Mouse (Mus musculus) monocyte, adult 2 months (primary cell): ENCODE measurements around the gene Cyp39a1.

ENCODE experiments used
- DNase-seq, 2 experiments: peaks; one replicate each; pipeline ENCODE4 v3.0.0; 2022; ENCODE audit warnings: low spot score in 2 of 2, low read depth in 1 of 2

Gene Cyp39a1

GRCm38 (mm10) chr17:43667290-43667843, at the start of gene Cyp39a1:
Gene Cyp39a1 (plus strand): TSS chr17:43667425.
- no peak for DNase-seq

- no peak for DNase-seq
Measured at GRCm38 (mm10) chr17:43619156-43619555, 48.1 kb upstream of the Cyp39a1 start.

GRCm38 (mm10) chr17:43622076-43622475, 45.1 kb upstream of the Cyp39a1 start:
- DNase-seq: no peak

- no peak for DNase-seq
Measured at GRCm38 (mm10) chr17:43628246-43628645, 39.0 kb upstream of the Cyp39a1 start.

GRCm38 (mm10) chr17:43629026-43629495, 38.2 kb upstream of the Cyp39a1 start:
- no peak for DNase-seq

- DNase-seq: no peak
Measured at GRCm38 (mm10) chr17:43629496-43630426, 37.5 kb upstream of the Cyp39a1 start, which contains the start of gene Tdrd6. Gene Tdrd6 (minus strand): TSS chr17:43630299.

- DNase-seq: no peak
Measured at GRCm38 (mm10) chr17:43630427-43630760, 36.8 kb upstream of the Cyp39a1 start.

- DNase-seq: no peak
Measured at GRCm38 (mm10) chr17:43637146-43637545, 30.1 kb upstream of the Cyp39a1 start.

GRCm38 (mm10) chr17:43640825-43641224, 26.4 kb upstream of the Cyp39a1 start:
- no peak for DNase-seq

GRCm38 (mm10) chr17:43643191-43643590, 24.0 kb upstream of the Cyp39a1 start:
- no peak for DNase-seq

- DNase-seq: no peak
Measured at GRCm38 (mm10) chr17:43644375-43644774, 22.9 kb upstream of the Cyp39a1 start.

GRCm38 (mm10) chr17:43645136-43645535, 22.1 kb upstream of the Cyp39a1 start:
- DNase-seq: no peak

GRCm38 (mm10) chr17:43646925-43647324, 20.3 kb upstream of the Cyp39a1 start:
- DNase-seq: no peak

GRCm38 (mm10) chr17:43649641-43650436, 17.4 kb upstream of the Cyp39a1 start:
- no peak for DNase-seq

GRCm38 (mm10) chr17:43651314-43652046, 15.7 kb upstream of the Cyp39a1 start:
- no peak for DNase-seq

- peak; percentile 56 to 65 for DNase-seq
Measured at GRCm38 (mm10) chr17:43666576-43667289, 492 bp upstream of the Cyp39a1 start, which contains the start of gene Slc25a27. Gene Slc25a27 (minus strand): TSS chr17:43667214.

GRCm38 (mm10) chr17:43669145-43669695, 2.0 kb downstream of the Cyp39a1 start:
- no peak for DNase-seq

- no peak for DNase-seq
Measured at GRCm38 (mm10) chr17:43671907-43672306, 4.7 kb downstream of the Cyp39a1 start.

- DNase-seq: no peak
Measured at GRCm38 (mm10) chr17:43675228-43675627, 8.0 kb downstream of the Cyp39a1 start.

GRCm38 (mm10) chr17:43676241-43676640, 9.0 kb downstream of the Cyp39a1 start:
- no peak for DNase-seq
